Mouse (Mus musculus) kidney, postnatal 25 days (tissue): ENCODE data around the gene Mgmt.

ENCODE experiments used
- DNase-seq, 2 experiments: peaks; one replicate each; pipeline ENCODE4 v3.0.0; 2021; ENCODE audit warnings: mixed read lengths in 2 of 2

The Mgmt gene

DNA sequence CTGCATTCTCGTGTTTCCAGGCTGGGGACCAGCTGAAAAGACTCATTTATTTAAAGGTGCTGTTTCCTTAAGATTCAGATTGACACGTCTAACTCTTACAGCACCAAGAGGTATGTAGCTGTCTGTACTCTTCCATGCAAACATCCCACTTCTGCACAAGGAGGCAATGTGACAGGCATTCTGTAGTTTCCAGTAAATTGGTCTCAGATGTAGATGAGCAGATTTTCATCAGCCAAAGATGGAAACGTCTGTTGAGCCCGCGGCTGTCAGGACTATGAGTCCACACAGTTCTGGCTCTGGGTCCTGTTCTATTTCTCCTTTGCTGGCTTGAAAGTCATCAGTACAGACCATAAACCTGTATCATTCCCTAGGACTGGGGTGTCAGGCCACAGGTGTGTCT lies 243.7 kb downstream of the Mgmt start:
- DNase-seq: no peak

- DNase-seq: no peak
These were observed 245.9 kb downstream of the Mgmt start for GRCm38 (mm10) chr7:137140321-137140720.

GRCm38 (mm10) chr7:137141386-137141785 lies 247.0 kb downstream of the Mgmt start:
- no peak for DNase-seq

- no peak for DNase-seq
These were observed 252.7 kb downstream of the Mgmt start for GRCm38 (mm10) chr7:137147101-137147500.

- DNase-seq: no peak
These were observed 257.4 kb downstream of the Mgmt start for GRCm38 (mm10) chr7:137151854-137152253.

- no peak for DNase-seq
These were observed 260.2 kb downstream of the Mgmt start for GRCm38 (mm10) chr7:137154623-137155022.

DNA sequence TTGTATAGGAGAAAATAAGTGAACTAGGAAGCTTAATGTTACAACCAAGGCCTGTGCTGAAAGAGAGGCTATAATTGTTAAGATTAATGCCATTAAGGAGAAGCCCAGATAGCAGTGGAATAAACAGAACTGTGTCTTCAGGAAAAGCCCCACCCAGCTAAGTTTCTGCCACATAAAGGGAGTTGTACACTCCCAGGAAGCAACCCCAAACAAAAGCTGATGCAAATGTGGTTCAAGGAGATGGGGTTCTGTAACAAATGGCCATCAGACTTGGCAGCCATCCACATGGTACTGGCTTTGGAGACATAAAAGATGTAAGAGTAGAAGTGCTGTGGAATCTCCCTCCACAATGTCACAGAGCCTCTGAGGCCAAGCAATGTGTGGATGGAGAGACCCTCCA lies 264.7 kb downstream of the Mgmt start:
- no peak for DNase-seq

- DNase-seq: no peak
These were observed 277.9 kb downstream of the Mgmt start for GRCm38 (mm10) chr7:137172278-137172677.
